ENCODE assay signal across 24 mouse cellular contexts in genomic region chr3:154443351-154444075, GRCm38 (mm10).
"Had no signal": no experiment of that assay in that cellular context is flagged by ENCODE, and none has a peak within 500 bp of the region (broad histone marks: within the 10 kb centered on the region; RNA-seq: fewer than 3 reads in every experiment).

No protein-coding gene starts in this region.

- H3K4me3 ChIP-seq: heart, adult 2 months; hindbrain, embryonic 10.5 days; hindbrain, embryonic 12.5 days; hindbrain, embryonic 15.5 days; kidney, embryonic 15.5 days; limb, embryonic 13.5 days; limb, embryonic 15.5 days; liver, embryonic 12.5 days had no signal

- H3K36me3 ChIP-seq: hindbrain, embryonic 10.5 days; hindbrain, embryonic 12.5 days; hindbrain, embryonic 15.5 days; kidney, embryonic 15.5 days; limb, embryonic 13.5 days; limb, embryonic 15.5 days; liver, embryonic 12.5 days had no signal

- ATAC-seq: hindbrain, postnatal 0 days; intestine, embryonic 16.5 days; liver, embryonic 12.5 days had no signal

- DNase-seq: gastrocnemius, postnatal 14 days; heart, adult 2 months; heart, postnatal 10 days; heart, postnatal 4 days; kidney, adult 11 months; kidney, adult 2 months; kidney, adult 9 months; kidney, postnatal 14 days; kidney, postnatal 36 days; layer of hippocampus, adult 9-11 months; layer of hippocampus, postnatal 36 days; left cerebral cortex, postnatal 4 days had no signal

- H3K9me3 ChIP-seq: hindbrain, embryonic 10.5 days; hindbrain, embryonic 15.5 days; kidney, embryonic 15.5 days; limb, embryonic 13.5 days; limb, embryonic 15.5 days had no signal

- H3K27me3 ChIP-seq: hindbrain, embryonic 12.5 days; hindbrain, embryonic 15.5 days; kidney, embryonic 15.5 days; limb, embryonic 13.5 days; limb, embryonic 15.5 days; liver, embryonic 12.5 days had no signal

- H3K27ac ChIP-seq: heart, adult 2 months; hindbrain, embryonic 10.5 days; hindbrain, embryonic 12.5 days; hindbrain, embryonic 15.5 days; hindbrain, postnatal 0 days; kidney, embryonic 15.5 days; kidney, postnatal 0 days; limb, embryonic 13.5 days; limb, embryonic 15.5 days; liver, embryonic 12.5 days; liver, embryonic 14.5 days had no signal

- H3K9ac ChIP-seq: hindbrain, embryonic 12.5 days; hindbrain, embryonic 15.5 days; kidney, embryonic 15.5 days; limb, embryonic 13.5 days; limb, embryonic 15.5 days; liver, embryonic 12.5 days; liver, embryonic 14.5 days had no signal

- H3K4me2 ChIP-seq: heart, embryonic 11.5 days; hindbrain, embryonic 12.5 days; hindbrain, embryonic 15.5 days; kidney, embryonic 15.5 days; limb, embryonic 13.5 days; limb, embryonic 15.5 days; liver, embryonic 12.5 days had no signal

- H3K4me1 ChIP-seq: hindbrain, embryonic 10.5 days; hindbrain, embryonic 12.5 days; hindbrain, embryonic 15.5 days; kidney, embryonic 15.5 days; limb, embryonic 15.5 days; liver, embryonic 12.5 days had no signal
